Mouse (Mus musculus): ENCODE data around the gene Cachd1. TPM values are rescaled to one million over a fixed set of nuclear protein-coding genes. Genes with fewer than 3 reads are reported as not detected.

The Cachd1 gene
- polyA plus RNA-seq, 1 experiment from 2014 or later: 21.7 TPM

DNA sequence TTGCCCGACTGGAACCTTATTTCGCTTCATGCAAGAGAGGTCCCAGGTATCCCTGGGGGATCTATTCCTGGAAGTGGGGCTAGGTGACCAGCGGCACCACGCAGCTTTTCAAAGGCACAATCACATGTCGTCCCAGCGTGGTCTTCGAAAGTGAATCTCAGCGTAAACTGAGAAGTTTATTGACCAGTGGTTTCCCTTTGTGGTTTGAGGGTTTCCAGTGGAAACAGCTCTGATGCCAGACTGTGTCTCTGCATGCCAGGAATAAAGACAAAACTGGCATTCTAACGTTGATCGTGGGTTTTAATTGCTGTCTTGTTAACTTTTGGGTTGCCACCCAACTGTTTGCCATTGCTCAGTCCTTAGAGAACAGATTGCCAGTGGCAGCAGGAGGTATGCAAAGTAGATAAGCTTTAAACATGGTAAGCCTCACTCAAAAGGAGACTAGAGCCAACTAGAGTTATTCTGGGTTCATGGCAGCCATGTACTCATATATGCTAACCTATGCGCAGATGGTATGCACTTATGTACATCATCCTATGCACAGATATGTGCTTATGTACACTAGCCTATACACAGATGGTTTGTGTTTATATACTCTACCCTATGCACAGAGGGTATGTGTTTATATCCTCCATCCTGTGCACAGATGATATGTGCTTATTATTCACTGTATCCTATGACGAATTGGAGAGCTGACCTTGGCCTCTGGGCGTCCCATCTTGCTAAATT lies 168.9 kb downstream of the Cachd1 start:
- ATAC-seq (ENCODE audit: low FRiP score): no peak

DNA sequence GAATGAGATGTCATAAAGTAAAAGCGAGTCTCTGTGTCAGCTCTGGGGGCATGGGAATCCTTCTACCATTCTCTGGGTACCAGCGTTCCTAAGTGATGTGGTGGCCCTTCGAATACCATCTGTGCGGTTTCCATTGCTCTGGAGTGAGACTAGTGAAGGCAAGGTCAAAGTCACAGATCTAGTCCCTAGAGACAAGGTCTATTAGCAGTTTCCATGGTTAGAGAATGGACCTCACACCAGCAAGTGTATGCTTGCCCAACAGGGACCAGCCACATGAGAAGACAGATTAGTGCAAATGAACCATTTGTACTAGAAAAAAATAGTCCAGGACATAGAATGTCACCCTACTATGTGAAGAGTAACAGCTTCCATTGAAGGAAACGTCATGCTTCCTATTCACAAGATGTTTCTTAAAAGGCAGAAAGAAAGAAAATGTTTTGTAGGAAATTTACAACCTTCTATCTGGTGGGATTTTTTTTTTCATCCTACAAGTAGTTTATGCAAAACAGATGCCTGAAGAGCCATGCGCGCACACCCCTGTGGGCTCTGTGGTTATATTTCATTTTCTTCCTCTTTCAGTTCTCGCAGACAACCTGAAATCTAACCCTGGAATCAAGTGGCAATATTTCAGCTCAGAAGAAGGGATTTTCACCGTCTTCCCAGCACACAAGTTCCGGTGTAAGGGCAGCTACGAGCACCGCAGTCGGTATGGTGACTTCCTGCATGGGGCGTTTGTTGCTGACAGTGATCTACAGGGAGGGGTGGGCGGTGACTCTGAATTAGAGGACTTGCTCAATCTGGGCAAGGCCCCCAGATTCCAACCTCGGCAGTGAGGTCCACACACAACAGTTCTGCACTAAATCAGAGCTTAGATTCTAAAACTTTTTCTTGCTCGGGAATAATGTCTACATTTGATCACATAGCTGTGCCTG lies 172.3 kb downstream of the Cachd1 start:
- H3K4me1 ChIP-seq (replicated peaks): peaks cover 29% of the 10 kb centered on the region
- ATAC-seq (ENCODE audit: low FRiP score): no peak
- H3K4me3 ChIP-seq: no peak overlapping the region
- H3K27ac ChIP-seq: no peak overlapping the region
- 73% methylated on average over 17 of the region's 17 CpGs for WGBS
- H3K4me2 ChIP-seq: no peak overlapping the region
- H3K27me3 ChIP-seq: no peaks in the 10 kb centered on the region
- H3K9me3 ChIP-seq: no peaks in the 10 kb centered on the region
- H3K9ac ChIP-seq: no peak overlapping the region
- H3K36me3 ChIP-seq: peaks cover 10% of the 10 kb centered on the region

More for the DNA sequence above, 168.9 kb downstream of the Cachd1 start:
- Histone ChIP-seq H3K9ac (no peak overlapping the region), H3K9me3 (no peaks in the 10 kb centered on the region), H3K36me3 (no peaks in the 10 kb centered on the region; the same call in 1 of the 2 replicates), H3K27ac (no peak overlapping the region), H3K4me1 (replicated peaks) (peaks cover 28% of the 10 kb centered on the region), H3K4me3 (no peak overlapping the region), H3K27me3 (no peaks in the 10 kb centered on the region), H3K4me2 (no peak overlapping the region)
- WGBS: 88% methylated on average over 13 of the region's 13 CpGs

DNA sequence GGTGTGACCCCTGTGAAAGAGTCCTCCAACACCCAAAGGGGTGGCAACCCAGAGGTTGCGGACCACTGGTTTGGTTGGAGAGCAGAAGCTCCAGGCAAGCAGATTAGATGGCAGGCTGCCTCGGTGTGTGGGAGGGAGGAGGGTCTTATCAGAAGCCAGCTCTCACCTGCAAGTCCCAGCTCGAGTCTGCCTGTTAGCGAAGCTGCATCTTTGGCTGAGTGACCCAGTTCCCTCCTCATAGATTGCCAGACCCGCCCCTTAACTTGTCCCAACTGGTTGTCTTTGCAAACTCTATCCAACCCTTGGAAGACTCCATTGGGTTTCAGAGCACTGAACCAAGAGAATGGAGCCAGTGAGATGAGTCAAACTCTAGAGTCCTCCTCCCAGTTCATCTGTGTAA lies 173.8 kb downstream of the Cachd1 start:
- H3K27ac ChIP-seq: no peak overlapping the region
- no peak for ATAC-seq (ENCODE audit: low FRiP score)
- H3K9me3 ChIP-seq: no peaks in the 10 kb centered on the region
- 89% methylated on average over 5 of the region's 5 CpGs for WGBS
- H3K4me3 ChIP-seq: no peak overlapping the region
- no peaks in the 10 kb centered on the region for H3K27me3 ChIP-seq
- no peak overlapping the region for H3K4me2 ChIP-seq
- peaks cover 18% of the 10 kb centered on the region for H3K4me1 ChIP-seq (replicated peaks)
- H3K36me3 ChIP-seq: peaks cover 13% of the 10 kb centered on the region
- H3K9ac ChIP-seq: no peak overlapping the region

DNA sequence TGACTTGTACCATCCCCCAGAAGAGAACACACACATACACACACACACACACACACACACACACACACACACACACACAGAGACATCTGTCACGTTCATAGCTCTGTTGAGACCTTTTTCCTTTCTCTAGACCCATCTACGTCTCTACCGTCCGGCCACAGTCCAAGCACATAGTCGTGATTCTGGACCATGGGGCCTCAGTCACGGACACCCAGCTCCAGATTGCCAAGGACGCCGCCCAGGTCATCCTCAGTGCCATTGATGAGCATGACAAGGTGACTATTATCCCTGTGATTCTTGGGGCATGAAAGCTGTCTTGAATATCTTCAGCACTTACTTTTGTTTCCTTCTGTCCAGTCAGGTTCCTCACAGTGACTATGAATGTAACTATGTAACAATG lies 175.4 kb downstream of the Cachd1 start:
- H3K4me3 ChIP-seq: no peak overlapping the region
- H3K27me3 ChIP-seq: no peaks in the 10 kb centered on the region
- H3K4me2 ChIP-seq: no peak overlapping the region
- peaks cover 9% of the 10 kb centered on the region; the same call in 1 of the 2 replicates for H3K4me1 ChIP-seq (replicated peaks)
- ATAC-seq (ENCODE audit: low FRiP score): no peak
- no peaks in the 10 kb centered on the region for H3K9me3 ChIP-seq
- 80% methylated on average over 8 of the region's 8 CpGs for whole genome bisulfite sequencing
- no peak overlapping the region for H3K9ac ChIP-seq
- H3K27ac ChIP-seq: no peak overlapping the region
- H3K36me3 ChIP-seq: peaks cover 17% of the 10 kb centered on the region

DNA sequence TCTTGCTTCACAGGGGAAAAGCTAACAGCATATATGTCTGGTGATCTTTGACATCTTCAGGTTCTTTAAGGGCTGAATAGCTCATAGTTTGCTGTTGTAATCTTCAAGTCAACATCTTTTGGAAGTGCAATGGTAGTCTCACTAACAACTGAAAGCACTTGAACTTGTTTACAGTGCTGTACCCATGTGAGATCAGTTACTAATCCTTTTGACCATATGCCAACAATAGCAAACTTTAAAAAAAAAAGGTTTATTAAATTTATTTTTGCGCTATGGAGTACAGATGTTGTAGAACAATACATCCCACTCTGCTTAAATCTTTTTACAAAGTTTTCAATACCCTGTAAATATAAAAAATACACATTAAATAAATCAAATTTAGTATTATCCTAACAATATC lies 186.9 kb downstream of the Cachd1 start:
- H3K4me1 ChIP-seq (replicated peaks): peaks cover 5% of the 10 kb centered on the region; the same call in 1 of the 2 replicates
- no peak overlapping the region for H3K4me2 ChIP-seq
- H3K9me3 ChIP-seq: no peaks in the 10 kb centered on the region
- H3K36me3 ChIP-seq: peaks cover 67% of the 10 kb centered on the region
- 98% methylated on average over 1 of the region's 1 CpGs for WGBS
- H3K9ac ChIP-seq: no peak overlapping the region
- H3K4me3 ChIP-seq: no peak overlapping the region
- H3K27me3 ChIP-seq: no peaks in the 10 kb centered on the region
- H3K27ac ChIP-seq: no peak overlapping the region
- no peak for ATAC-seq (ENCODE audit: low FRiP score)

DNA sequence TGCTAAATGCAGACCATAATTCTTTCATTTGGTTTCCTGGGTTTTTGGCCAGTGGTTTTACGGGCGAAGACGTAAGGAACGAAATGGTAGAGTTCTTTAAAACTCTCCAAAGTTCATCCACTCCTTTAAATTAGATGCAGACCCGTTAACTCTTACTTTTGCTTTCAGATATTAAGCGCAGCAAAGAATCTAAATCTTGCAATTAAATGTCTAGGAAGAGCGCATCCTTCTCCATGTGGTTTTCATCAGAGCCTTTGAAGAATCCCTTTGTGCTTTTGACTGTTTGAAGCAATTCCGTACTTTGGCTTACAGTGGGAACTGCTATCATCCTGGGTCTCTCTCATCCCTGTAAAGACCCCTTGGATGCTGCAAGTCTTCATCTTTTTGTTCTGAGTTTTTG lies 187.3 kb downstream of the Cachd1 start:
- Histone ChIP-seq H3K36me3 (peaks cover 67% of the 10 kb centered on the region), H3K4me2 (no peak overlapping the region), H3K4me1 (replicated peaks) (peaks cover 5% of the 10 kb centered on the region; the same call in 1 of the 2 replicates), H3K27me3 (no peaks in the 10 kb centered on the region), H3K9me3 (no peaks in the 10 kb centered on the region), H3K27ac (no peak overlapping the region), H3K9ac (no peak overlapping the region), H3K4me3 (no peak overlapping the region)
- ATAC-seq (ENCODE audit: low FRiP score): no peak
- WGBS: 96% methylated on average over 8 of the region's 8 CpGs

DNA sequence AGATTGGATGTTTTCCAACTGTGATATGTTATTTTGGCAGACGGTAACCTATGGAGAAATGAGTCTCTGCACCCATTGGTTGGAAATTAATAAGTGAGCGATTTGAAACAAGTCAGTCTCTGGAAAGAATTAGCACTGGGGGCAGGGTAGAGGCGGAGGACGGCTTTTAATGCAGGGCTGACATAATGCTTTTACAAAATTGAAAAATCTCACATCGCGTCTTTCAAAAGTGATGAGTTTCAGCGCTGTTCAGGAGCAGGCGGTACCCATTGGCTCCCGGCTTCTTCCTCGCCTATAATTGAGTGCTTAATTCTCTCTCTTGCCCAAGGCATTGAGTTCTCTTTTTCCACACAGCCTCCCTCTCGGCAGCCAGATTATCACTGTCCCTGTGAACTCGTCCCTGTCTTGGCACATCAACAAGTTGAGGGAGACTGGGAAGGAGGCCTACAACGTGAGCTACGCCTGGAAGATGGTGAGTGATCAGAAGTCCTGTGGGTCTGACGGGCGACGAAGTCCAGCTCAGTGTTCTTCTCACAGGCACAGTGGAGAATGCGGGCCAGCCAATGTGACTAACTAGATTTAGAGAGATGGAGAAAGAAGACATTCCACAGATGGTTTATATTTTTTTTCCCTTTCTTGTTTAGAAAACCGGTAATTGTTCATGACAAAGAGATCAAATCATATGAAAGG lies 191.4 kb downstream of the Cachd1 start:
- H3K27ac ChIP-seq: no peak overlapping the region
- no peak overlapping the region for H3K9ac ChIP-seq
- H3K4me3 ChIP-seq: no peak overlapping the region
- peaks cover 50% of the 10 kb centered on the region for H3K36me3 ChIP-seq
- H3K4me2 ChIP-seq: no peak overlapping the region
- H3K27me3 ChIP-seq: no peaks in the 10 kb centered on the region
- no peak for ATAC-seq (ENCODE audit: low FRiP score)
- WGBS: 74% methylated on average over 19 of the region's 19 CpGs
- H3K9me3 ChIP-seq: no peaks in the 10 kb centered on the region
- no peaks in the 10 kb centered on the region for H3K4me1 ChIP-seq (replicated peaks)

DNA sequence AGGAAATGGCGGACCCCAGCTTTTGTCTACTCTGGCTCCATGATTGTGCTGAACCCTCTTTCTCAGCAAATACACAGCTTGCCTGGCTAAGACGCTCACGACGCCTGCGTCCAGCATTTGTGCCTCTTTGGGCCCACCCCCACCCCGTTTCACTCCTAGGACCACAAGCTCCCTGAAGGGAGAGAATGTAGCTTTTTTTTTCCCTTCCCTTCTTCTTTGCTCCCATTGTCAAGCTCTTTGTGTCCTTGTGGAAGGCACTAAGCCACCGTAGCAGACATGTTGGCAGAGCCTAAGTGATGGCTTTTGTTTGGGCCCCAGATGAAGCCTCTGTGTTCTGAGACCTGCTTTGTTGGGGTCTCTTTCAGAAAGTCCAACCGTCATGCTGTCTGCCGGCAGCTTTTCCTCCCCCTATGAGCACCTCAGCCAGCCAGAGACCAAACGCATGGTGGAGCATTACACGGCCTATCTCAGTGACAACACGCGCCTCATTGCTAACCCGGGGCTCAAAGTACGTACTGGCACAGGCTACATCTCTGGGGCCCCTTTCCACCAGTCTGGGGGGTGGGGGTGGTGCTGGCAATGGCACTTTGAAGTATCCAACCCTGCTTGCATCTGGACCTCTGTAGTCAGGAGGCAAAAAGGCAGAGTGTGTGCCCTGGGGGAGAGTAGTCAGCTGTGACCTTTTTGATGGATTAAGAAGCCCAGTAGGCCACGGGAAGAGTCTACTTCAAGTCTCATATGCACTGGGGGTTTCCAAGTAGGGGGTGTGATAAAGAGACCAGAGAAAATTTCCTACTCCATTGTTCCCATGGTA lies 197.4 kb downstream of the Cachd1 start:
- Histone ChIP-seq H3K27ac (peak overlapping the region; percentile 82), H3K27me3 (no peaks in the 10 kb centered on the region), H3K4me3 (no peak overlapping the region), H3K4me1 (replicated peaks) (peaks cover 17% of the 10 kb centered on the region), H3K4me2 (no peak overlapping the region; the same call in 1 of the 2 replicates), H3K9me3 (no peaks in the 10 kb centered on the region), H3K36me3 (peaks cover 20% of the 10 kb centered on the region), H3K9ac (no peak overlapping the region)
- peak; percentile 91 for ATAC-seq (ENCODE audit: low FRiP score)
- WGBS: 15% methylated on average over 16 of the region's 16 CpGs

DNA sequence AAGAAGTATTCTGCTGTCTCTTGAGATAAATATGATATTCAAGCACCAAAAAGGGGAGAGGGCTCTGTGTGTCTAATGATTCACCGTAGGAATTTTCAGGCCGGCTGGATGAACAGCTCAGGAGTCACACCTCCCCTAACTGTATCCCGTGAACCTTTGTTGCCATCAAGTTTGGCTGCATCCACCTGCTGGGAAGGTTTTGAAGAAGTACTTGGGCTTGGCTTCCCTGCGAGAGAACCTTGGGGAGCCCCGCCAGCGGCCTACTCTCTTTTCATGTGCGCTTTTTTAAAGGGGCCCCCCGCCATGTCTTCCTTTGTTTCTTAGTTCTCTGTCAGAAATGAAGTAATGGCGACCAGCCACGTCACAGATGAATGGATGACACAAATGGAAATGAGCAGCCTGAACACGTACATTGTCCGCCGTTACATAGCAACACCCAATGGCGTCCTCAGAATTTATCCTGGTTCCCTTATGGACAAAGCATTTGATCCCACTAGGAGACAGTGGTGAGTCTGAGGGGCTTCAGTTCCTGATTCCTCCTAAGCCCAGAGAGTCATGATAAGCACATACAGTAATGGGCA lies 198.1 kb downstream of the Cachd1 start:
- H3K36me3 ChIP-seq: peaks cover 15% of the 10 kb centered on the region
- ATAC-seq (ENCODE audit: low FRiP score): peak; percentile 64
- no peaks in the 10 kb centered on the region for H3K9me3 ChIP-seq
- H3K27me3 ChIP-seq: no peaks in the 10 kb centered on the region
- no peak overlapping the region for H3K4me3 ChIP-seq
- H3K9ac ChIP-seq: no peak overlapping the region
- H3K4me2 ChIP-seq: no peak overlapping the region; the same call in 1 of the 2 replicates
- peaks cover 17% of the 10 kb centered on the region for H3K4me1 ChIP-seq (replicated peaks)
- 16% methylated on average over 14 of the region's 14 CpGs for WGBS
- peak overlapping the region; percentile 82 for H3K27ac ChIP-seq

DNA sequence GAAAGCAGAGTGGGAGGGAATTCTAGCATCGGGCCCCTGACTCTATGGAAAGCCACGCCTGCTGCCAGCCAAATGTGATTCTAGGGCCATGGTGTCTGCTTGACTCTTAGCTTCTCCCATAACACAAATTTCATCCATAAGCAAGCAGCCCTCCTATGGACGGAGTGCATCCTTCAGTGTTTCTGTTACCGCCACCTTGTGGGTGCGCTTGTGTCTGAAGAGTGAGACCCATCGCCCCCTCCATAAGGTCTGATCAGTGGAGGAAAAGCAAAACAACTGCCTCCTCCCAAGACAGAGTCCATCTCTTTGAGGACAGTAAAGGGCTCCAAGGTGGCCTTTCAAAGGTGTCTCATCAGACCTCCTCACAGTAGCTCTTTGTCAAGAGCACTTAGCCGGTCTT lies 201.0 kb downstream of the Cachd1 start:
- Histone ChIP-seq H3K36me3 (peaks cover 15% of the 10 kb centered on the region), H3K27ac (no peak overlapping the region), H3K9me3 (no peaks in the 10 kb centered on the region), H3K27me3 (no peaks in the 10 kb centered on the region), H3K4me2 (no peak overlapping the region), H3K4me3 (no peak overlapping the region), H3K4me1 (replicated peaks) (peaks cover 17% of the 10 kb centered on the region), H3K9ac (no peak overlapping the region)
- ATAC-seq (ENCODE audit: low FRiP score): no peak
- 87% methylated on average over 7 of the region's 7 CpGs for WGBS

DNA sequence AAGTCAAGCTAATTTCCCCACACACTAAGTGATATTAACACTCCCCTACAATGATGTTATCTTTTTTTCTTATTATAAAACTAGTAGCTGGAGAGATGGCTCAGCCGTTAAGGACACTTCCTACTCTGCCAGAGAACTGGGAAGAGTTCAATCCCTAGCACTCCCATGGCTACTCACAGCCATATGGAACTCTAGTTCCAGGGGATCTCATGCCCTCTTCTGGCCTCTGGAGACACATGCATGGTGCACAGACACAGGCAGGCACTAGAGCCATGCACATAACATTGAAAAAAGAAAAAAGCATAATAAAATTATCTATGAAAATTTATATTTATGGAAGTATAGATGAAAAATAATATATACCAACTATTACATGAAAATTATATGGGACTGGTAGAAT lies 210.7 kb downstream of the Cachd1 start:
- Histone ChIP-seq H3K9ac (no peak overlapping the region), H3K27me3 (no peaks in the 10 kb centered on the region), H3K27ac (no peak overlapping the region), H3K36me3 (peaks cover 51% of the 10 kb centered on the region), H3K4me2 (no peak overlapping the region), H3K4me1 (replicated peaks) (peaks cover 23% of the 10 kb centered on the region), H3K9me3 (no peaks in the 10 kb centered on the region), H3K4me3 (no peak overlapping the region)
- WGBS: 92% methylated on average over 1 of the region's 1 CpGs
- no peak for ATAC-seq (ENCODE audit: low FRiP score)
